Mouse (Mus musculus): ENCODE results near the gene Cenpa. TPM values are rescaled to one million over a fixed set of nuclear protein-coding genes. Genes with fewer than 3 reads are reported as not detected.
"Not testable (repeated sequence)": the region's sequence is repeated elsewhere in the genome, so short reads cannot be mapped to it uniquely, and the experiment has no call there.

Gene Cenpa
- polyA plus RNA-seq, 1 experiment from 2014 or later = 79.9 TPM

GRCm38 (mm10) chr5:30683993-30684392, 17.4 kb downstream of the Cenpa start:
- ATAC-seq (ENCODE audit: low FRiP score, low TSS enrichment) = no peak
- WGBS = 66% methylated on average over 3 of the region's 3 CpGs

GRCm38 (mm10) chr5:30686781-30687180, 20.2 kb downstream of the Cenpa start:
- peak; percentile 29 for DNase-seq (ENCODE audit: low spot score)
- WGBS = 54% methylated on average over 3 of the region's 3 CpGs
- H3K9me3 ChIP-seq (ENCODE audit: control insufficient read depth, low read length) = no peaks in the 10 kb centered on the region
- H3K36me3 ChIP-seq (ENCODE audit: control insufficient read depth, insufficient read depth, low read length) = no peaks in the 10 kb centered on the region
- H3K4me2 ChIP-seq (replicated peaks; ENCODE audit: low read depth) = no peak overlapping the region
- no peaks in the 10 kb centered on the region for H3K4me1 ChIP-seq (replicated peaks; ENCODE audit: control insufficient read depth, insufficient read depth)
- H3K27me3 ChIP-seq (ENCODE audit: control insufficient read depth, insufficient read depth, low read length) = no peaks in the 10 kb centered on the region
- no peak overlapping the region for H3K9ac ChIP-seq (ENCODE audit: low read length)
- TF ChIP-seq EP300 (optimal IDR thresholded peaks at IDR 0.05) = no peak
- peak; percentile 76 for TF ChIP-seq CTCF (IDR thresholded peaks at IDR 0.05; ENCODE audit: low read depth)
- no peak overlapping the region for H3K4me3 ChIP-seq (ENCODE audit: low read depth, low read length)
- H3K27ac ChIP-seq (replicated peaks) = no peak overlapping the region
- ATAC-seq (ENCODE audit: low FRiP score, low TSS enrichment) = no peak

More at GRCm38 (mm10) chr5:30683993-30684392, 17.4 kb downstream of the Cenpa start:
- Histone ChIP-seq H3K27me3 (ENCODE audit: control insufficient read depth, insufficient read depth, low read length) (no peaks in the 10 kb centered on the region), H3K4me3 (ENCODE audit: low read depth, low read length) (no peak overlapping the region), H3K36me3 (ENCODE audit: control insufficient read depth, insufficient read depth, low read length) (no peaks in the 10 kb centered on the region), H3K4me2 (replicated peaks; ENCODE audit: low read depth) (no peak overlapping the region), H3K9me3 (ENCODE audit: control insufficient read depth, low read length) (no peaks in the 10 kb centered on the region), H3K4me1 (replicated peaks; ENCODE audit: control insufficient read depth, insufficient read depth) (no peaks in the 10 kb centered on the region), H3K9ac (ENCODE audit: low read length) (no peak overlapping the region), H3K27ac (replicated peaks) (no peak overlapping the region)
- TF ChIP-seq EP300 (optimal IDR thresholded peaks at IDR 0.05) (no peak), CTCF (IDR thresholded peaks at IDR 0.05; ENCODE audit: low read depth) (peak; percentile 52)
- DNase-seq (ENCODE audit: low spot score) = no peak

GRCm38 (mm10) chr5:30700361-30701000, 33.9 kb downstream of the Cenpa start:
- no peak overlapping the region for H3K4me3 ChIP-seq (ENCODE audit: low read depth, low read length)
- H3K36me3 ChIP-seq (ENCODE audit: control insufficient read depth, insufficient read depth, low read length) = no peaks in the 10 kb centered on the region
- H3K27ac ChIP-seq (replicated peaks) = no peak overlapping the region
- no peak overlapping the region for H3K9ac ChIP-seq (ENCODE audit: low read length)
- no peak overlapping the region for H3K4me2 ChIP-seq (replicated peaks; ENCODE audit: low read depth)
- no peaks in the 10 kb centered on the region for H3K9me3 ChIP-seq (ENCODE audit: control insufficient read depth, low read length)
- TF ChIP-seq EP300 (optimal IDR thresholded peaks at IDR 0.05) (no peak), CTCF (IDR thresholded peaks at IDR 0.05; ENCODE audit: low read depth) (no peak)
- no peaks in the 10 kb centered on the region for H3K27me3 ChIP-seq (ENCODE audit: control insufficient read depth, insufficient read depth, low read length)
- DNase-seq (ENCODE audit: low spot score) (no peak), ATAC-seq (ENCODE audit: low FRiP score, low TSS enrichment) (no peak)
- WGBS = 66% methylated on average over 8 of the region's 8 CpGs
- H3K4me1 ChIP-seq (replicated peaks; ENCODE audit: control insufficient read depth, insufficient read depth) = no peaks in the 10 kb centered on the region

- H3K4me3 ChIP-seq (ENCODE audit: low read depth, low read length); H3K4me2 ChIP-seq (replicated peaks; ENCODE audit: low read depth); H3K4me1 ChIP-seq (replicated peaks; ENCODE audit: control insufficient read depth, insufficient read depth); H3K9me3 ChIP-seq (ENCODE audit: control insufficient read depth, low read length); DNase-seq (ENCODE audit: low spot score); ATAC-seq (ENCODE audit: low FRiP score, low TSS enrichment); H3K27me3 ChIP-seq (ENCODE audit: control insufficient read depth, insufficient read depth, low read length); H3K27ac ChIP-seq (replicated peaks); H3K36me3 ChIP-seq (ENCODE audit: control insufficient read depth, insufficient read depth, low read length); H3K9ac ChIP-seq (ENCODE audit: low read length): not testable (repeated sequence)
- 42% methylated on average over 4 of the region's 4 CpGs for WGBS
Measured at GRCm38 (mm10) chr5:30701373-30701772, 34.8 kb downstream of the Cenpa start.

- no peak overlapping the region for H3K27ac ChIP-seq (replicated peaks)
- H3K9me3 ChIP-seq (ENCODE audit: control insufficient read depth, low read length) = no peaks in the 10 kb centered on the region
- no peak for ATAC-seq (ENCODE audit: low FRiP score, low TSS enrichment)
- no peaks in the 10 kb centered on the region for H3K36me3 ChIP-seq (ENCODE audit: control insufficient read depth, insufficient read depth, low read length)
- H3K27me3 ChIP-seq (ENCODE audit: control insufficient read depth, insufficient read depth, low read length) = no peaks in the 10 kb centered on the region
- no peaks in the 10 kb centered on the region for H3K4me1 ChIP-seq (replicated peaks; ENCODE audit: control insufficient read depth, insufficient read depth)
- DNase-seq (ENCODE audit: low spot score) = no peak
- H3K4me2 ChIP-seq (replicated peaks; ENCODE audit: low read depth) = no peak overlapping the region
- H3K9ac ChIP-seq (ENCODE audit: low read length) = no peak overlapping the region
- H3K4me3 ChIP-seq (ENCODE audit: low read depth, low read length) = no peak overlapping the region
- 81% methylated on average over 3 of the region's 3 CpGs for WGBS
- TF ChIP-seq CTCF (IDR thresholded peaks at IDR 0.05; ENCODE audit: low read depth) (no peak), EP300 (optimal IDR thresholded peaks at IDR 0.05) (no peak)
Measured at GRCm38 (mm10) chr5:30701866-30702265, 35.3 kb downstream of the Cenpa start.

- Histone ChIP-seq H3K9me3 (ENCODE audit: control insufficient read depth, low read length) (no peaks in the 10 kb centered on the region), H3K9ac (ENCODE audit: low read length) (no peak overlapping the region), H3K27ac (replicated peaks) (no peak overlapping the region), H3K4me1 (replicated peaks; ENCODE audit: control insufficient read depth, insufficient read depth) (0 out of 2 replicates have a peak, but pooled peaks cover 2% of the 10 kb centered on the region), H3K4me2 (replicated peaks; ENCODE audit: low read depth) (no peak overlapping the region), H3K36me3 (ENCODE audit: control insufficient read depth, insufficient read depth, low read length) (no peaks in the 10 kb centered on the region), H3K27me3 (ENCODE audit: control insufficient read depth, insufficient read depth, low read length) (peaks cover 8% of the 10 kb centered on the region; the same call in 1 of the 2 replicates), H3K4me3 (ENCODE audit: low read depth, low read length) (no peak overlapping the region)
- peak; percentile 81 for DNase-seq (ENCODE audit: low spot score)
- 11% methylated on average over 12 of the region's 13 CpGs for WGBS
- ATAC-seq (ENCODE audit: low FRiP score, low TSS enrichment) = peak; percentile 4; the same call in 1 of the 2 replicates
- TF ChIP-seq CTCF (IDR thresholded peaks at IDR 0.05; ENCODE audit: low read depth) = peak; percentile 81
- TF ChIP-seq EP300 (optimal IDR thresholded peaks at IDR 0.05) = no peak
Measured at GRCm38 (mm10) chr5:30709744-30710383, 43.3 kb downstream of the Cenpa start.

All from stomach, postnatal 0 days (tissue).